Mouse (Mus musculus) ZHBTc4 (cell line): ENCODE data around the gene Dnph1.
"Not testable (repeated sequence)": the region's sequence is repeated elsewhere in the genome, so short reads cannot be mapped to it uniquely, and the experiment has no call there.

Source experiments
- DNase-seq: peaks from one replicate; pipeline ENCODE4 v3.0.0-alpha.2; 2011; ENCODE audit warnings: low read depth, low spot score

Gene Dnph1

DNA sequence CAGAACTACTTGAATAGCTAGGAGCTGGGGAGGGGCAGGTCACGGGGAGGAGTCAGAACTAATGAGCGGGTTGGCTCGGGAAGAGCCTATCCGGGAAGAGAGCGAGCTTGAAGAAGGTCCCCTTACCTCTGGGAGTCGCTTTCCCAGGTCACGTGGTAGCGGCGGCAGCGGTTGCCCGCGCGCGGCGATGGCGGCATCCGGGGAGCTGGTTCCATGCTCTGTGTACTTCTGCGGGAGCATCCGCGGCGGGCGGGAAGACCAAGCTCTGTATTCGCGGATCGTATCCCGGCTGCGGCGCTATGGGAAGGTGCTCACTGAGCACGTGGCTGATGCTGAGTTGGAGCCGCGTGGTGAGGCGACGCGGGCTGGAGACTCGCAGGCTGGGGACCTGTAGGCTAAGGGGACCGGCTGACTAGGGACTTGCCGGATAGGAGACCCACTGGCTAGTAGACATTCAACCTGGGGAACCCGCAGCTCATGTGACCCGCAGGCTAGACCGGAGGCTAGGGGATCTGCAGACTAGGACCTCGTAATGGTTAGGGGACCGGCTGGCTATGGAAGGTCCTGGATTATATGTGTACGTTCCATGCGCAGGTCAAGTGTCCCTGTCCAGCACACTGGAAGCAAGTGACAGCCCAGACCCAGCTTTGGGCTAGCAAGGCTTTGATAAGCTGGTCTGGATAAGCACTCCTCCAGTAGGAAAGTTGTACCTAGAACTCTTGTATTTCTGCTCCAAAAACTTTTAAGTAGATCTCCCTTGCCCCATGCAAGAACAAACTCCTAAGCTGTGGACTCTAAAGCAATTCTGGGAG is at the start of gene Dnph1:
Dnph1 (plus strand) TSS at position 89 of the 812 bp plus-strand sequence.
- peak; percentile 96 for DNase-seq

DNA sequence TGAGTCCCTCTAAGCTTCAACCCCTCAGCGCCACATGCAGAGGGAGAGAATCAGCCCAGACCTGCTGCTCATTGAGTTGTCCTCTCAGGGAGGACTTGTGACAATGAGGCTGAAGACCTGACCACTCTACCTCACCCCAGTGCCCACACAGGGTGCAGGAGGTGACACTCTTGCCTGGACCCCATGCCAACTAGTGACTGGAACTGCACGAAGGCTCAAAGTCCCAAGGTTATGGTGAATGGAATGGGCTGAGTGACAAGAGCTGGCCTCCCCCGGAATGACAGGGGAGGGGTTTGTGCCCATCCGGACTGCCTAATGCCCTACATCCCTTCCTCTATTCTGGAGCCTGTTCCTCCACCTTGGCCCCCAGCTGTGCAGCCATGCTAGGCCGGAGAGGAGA is 43.8 kb upstream of the Dnph1 start:
- no peak for DNase-seq

DNA sequence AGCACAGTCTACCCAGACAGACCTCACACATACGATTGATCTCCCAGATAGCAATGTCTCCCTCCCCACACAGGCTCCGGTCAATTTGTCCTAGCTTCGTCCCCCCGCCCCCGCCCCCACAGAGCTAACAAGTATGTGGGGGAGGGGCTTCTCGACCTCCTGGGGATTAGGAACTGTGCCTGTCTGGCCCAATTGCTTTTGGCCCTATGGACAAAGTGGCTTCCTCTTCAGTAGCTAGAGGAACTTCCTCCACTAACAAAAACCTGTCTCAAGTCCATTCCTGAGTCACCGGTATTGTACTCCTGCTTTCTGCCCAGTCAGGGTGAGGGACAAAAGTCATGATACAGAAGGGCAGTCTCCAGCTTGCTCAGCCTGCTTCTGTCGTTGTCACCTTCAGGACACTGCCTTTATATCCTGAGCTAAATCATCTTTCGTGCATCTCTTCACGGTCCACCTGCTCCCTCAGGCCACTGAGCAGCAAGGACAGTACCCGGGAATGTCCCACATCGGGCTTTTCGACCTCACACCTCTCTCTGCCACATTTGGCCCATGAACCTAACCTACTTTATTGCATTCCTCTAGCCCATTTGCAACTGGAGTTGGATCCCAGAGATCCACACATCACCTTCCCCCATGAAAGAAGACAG is 43.1 kb upstream of the Dnph1 start:
- no peak for DNase-seq

DNA sequence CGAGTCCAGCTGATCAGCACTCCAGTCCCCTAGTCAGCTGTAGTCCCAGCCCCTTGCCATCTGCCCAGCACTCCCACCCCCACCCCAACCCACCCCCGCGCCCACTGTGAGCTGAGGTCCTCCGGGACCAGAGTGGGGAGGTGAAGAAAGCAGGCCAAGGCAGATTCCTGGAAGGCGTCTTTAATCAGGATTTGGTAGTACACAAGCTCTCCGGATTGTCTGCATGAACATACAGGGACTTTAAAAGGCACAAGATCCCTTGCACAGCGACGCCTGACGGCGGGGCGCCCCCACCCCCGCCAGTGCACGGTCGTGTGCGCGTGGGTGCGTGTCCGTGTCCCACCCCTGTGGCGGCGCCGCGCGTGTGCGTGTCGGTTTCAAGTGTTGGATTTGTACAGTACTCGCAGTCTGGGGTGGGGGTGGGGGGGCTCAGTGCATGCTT is 42.5 kb upstream of the Dnph1 start:
- DNase-seq: no peak

DNA sequence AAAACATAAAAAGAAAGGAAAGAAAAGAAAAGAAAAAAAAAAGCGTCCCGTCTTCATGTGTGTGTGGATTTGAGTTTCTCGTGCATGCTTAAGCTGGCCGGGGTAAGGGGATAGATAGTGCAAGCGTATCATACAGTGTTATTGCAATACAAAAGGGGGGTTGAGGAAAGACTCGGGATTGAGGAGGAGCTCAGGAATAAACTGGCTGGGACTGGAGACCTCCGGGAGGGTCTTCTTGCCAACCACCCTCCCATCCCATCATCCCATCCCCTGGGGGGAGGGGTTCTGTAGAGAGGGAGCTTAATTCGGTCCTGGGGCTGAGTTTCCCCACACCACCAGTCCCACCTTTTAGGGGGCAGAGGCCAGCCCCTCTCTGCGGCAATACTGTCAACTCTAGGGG is 42.0 kb upstream of the Dnph1 start:
- DNase-seq: no peak

DNA sequence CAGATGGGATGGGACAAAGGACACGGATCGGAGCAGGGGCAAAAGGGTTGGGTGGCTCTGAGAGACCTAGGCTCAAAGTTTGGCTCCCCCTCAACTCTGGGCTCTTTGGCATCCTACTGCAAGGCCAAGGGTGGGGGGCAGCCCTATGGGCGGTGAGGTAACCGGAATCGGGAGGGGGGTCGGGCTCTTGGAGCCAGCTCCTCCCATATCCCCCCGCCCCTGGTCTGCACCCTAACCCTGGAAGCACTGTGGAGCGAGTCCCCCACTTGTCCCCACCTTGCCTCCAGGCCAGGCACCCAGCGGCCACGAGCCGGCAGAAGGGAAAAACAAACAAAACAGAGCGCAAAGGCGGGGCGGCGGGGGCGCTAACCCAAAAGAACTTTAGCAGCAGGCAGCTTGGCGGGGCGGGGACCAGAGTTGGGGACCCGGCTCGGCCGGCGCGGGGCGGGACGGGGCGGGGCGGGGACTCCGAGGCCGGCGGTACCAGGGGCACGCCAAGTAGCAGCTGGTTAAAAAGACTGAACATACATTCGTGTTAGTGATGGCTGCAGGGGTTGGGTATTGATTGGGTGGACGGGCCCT is 41.3 kb upstream of the Dnph1 start:
- DNase-seq: peak; percentile 53

DNA sequence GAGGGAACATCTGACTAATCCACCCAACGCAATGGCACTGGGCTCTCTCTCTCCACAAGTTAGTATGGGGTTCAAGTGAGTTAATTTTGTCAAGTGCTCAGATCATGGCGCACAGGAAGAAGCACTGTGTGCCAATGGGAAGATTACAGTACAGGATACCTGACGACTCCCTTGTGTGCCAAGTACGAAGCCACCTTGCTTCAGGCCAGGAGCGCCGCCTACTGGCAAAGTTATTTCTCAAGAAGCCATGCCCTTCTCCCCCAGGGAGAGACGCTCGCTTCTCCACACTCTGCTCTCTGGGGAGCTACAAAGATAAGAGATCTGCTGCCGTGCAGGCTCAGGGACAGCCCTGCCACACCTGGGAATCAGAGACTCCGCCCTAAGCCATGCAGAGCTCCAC is 38.7 kb upstream of the Dnph1 start:
- peak; percentile 88 for DNase-seq

DNA sequence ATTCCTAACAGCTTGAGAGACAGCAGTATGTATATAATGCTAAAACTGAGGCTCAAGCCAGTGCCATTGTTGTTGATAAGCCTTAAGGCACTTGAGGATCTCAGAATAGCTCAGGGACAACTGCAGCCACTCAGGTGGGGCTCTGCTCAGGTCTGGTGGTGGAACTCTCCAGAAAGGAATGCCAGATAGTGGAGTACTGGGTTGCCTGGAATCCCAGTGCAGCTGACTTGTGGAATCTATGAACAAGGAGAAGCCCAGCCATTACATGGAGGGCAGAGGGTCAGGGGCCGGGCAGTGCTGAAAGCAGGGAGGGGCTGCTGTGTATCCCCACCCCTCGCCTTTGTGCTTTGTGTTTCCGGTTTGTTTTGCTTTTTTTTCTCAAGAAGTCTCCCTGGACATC is 38.1 kb upstream of the Dnph1 start:
- DNase-seq: peak; percentile 67

DNA sequence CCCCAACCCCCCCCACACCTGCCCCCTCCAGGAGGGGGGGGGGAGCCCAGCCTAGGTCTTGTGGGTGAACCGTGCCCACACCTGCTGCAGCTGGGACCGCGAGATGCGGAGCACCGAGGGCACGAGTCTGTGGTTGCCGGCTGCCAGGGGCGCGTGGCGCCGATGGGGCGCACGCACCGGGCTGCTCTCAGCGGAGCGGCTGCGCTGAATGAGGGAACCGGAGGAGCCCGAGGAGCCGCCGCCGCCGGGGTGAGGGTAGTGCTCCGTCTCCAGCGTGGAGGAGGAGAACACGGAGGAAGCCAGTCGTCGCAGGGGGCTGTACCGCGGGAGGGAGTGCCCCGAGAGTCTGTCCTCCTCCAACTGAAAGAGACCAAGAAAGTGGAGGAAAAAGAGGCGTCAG is 35.8 kb upstream of the Dnph1 start:
- DNase-seq: no peak

DNA sequence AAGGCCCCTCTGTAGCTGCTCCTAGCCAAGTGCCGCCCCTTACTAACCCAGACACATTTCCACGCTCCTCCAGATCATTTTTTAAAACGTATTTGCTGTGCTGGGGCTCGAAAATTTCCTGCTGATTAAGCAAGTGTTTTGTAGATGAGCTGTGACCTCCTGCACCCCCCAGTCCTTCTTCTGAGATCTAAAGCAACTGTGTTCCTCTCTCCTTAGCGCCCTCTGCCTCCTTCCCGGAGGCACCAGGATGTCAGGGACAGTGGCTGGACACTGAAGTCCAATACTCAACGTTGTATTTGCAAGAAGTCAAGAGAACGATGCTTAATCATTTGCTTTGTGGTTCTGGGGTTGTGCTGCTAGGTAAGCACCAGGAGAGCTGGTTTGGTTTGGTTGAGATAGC is 35.2 kb upstream of the Dnph1 start:
- no peak for DNase-seq

DNA sequence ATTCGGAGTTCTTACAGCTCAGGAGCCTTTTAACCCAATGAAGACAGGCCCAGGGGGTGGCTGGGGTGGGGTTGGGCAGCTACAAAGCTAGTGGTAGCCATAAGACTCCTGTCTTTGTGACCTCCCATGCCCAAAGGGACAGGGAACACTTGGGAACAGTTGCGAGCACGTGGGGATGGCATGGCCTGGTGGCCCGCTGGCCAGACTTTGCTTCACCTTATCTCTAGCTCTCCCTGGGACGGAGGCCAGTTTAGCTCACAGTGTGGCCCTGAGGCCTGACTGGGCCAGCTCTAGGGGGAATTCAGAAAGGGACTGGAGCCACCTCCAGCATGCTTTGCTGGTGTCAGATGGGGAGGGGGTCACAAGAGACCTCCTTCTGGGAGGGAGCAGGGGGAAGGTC is 34.3 kb upstream of the Dnph1 start:
- DNase-seq: no peak

DNA sequence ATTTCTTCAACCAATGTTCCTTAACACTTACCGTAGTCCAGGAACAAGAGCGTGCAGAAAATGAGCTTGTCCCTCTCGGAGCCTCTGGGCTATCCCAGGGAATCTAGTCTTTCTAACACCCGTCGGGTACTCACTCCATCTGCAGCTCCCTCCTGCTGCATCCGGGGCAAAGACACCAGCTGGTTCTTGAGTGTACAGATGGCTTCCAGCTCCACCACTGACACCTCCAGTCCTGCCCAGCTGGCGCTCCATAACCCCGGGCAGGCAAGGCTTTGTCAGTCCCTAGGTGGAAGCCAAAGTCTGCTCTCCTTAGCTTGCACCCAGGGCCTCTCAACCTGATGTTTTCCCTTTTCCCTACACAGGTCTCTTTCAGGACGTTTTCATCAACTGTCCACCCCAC is 28.7 kb upstream of the Dnph1 start:
- no peak for DNase-seq

DNA sequence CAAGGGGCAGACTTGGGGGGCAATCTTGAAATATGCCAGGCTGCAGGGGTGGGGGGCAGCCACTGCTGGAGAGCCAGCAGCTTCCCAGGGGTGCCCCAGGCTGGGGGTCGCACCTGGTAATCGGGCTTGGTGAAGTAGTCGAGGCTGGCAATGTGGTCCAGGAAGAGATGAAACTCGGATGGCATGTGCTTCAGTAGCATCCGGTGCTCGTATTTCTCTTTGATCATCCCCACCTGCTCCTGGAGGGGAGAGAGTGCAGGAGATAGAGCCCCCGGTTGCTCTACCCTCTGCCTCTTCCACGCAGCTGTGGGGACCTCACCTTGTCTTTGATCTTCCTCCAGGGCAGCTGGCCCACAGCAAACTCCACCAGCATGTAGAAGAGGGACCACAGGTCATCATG is 19.9 kb upstream of the Dnph1 start:
- DNase-seq: no peak

DNA sequence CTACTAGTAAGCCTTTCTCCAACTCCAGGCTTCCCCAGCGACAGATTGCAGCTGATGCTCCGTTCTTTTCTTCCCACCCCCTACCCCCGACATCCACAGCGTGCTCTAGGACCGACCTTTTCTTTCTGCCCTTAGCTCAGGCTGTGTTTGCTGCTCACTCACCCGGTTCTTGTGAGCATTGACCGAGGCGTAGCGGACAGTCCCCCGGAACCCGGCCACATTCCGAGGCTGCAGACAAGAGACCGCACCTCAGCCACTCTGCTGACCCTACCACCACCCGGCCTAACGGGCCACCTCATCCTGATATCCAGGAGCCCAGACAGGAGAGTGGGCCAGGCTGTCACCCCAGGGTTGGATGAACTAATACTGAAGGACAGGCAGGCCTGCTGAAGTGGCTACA is 19.2 kb upstream of the Dnph1 start:
- DNase-seq: no peak

DNA sequence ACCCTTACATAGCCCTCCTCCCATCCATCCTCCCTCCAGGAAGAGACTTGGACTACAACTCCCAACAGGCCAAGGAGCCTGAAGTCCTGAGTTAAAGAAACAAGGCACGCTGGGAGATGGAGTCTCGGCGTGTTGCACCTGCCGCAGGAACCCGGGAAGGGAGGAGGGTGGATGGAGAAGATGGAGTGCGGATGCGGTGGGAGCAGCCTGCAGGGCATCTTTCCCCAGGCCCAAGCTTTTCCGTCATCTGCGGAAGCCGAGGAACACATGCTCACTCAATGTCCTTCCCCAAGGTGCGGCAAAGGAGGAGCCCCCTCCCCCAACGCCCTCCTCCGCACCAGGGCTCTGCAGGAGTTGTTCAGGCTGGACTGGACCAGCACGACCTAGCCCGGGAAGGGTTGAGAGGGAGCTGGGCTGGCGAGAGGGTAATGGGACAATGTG is 12.9 kb upstream of the Dnph1 start:
- peak; percentile 79 for DNase-seq

DNA sequence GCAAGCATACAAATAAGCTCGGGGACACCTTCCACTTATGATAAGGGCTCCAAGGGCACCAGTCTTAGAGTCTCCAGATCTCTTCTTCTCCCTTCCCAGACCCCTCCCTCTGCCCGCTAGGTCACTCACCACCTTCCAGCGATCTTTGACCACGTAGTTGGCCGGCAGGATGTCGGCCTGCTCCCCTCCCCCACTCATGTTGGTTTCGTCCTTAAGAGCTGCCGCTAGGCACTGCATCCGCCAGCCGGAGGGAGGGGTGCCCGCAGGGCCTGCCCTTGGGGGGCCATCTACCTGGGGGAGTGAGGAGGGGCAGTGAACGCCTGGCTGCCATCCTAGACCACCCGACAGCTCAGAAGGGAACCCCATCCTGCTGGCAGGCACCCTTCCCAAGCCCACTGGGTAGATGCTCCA is 12.5 kb upstream of the Dnph1 start:
- DNase-seq: peak; percentile 32

DNA sequence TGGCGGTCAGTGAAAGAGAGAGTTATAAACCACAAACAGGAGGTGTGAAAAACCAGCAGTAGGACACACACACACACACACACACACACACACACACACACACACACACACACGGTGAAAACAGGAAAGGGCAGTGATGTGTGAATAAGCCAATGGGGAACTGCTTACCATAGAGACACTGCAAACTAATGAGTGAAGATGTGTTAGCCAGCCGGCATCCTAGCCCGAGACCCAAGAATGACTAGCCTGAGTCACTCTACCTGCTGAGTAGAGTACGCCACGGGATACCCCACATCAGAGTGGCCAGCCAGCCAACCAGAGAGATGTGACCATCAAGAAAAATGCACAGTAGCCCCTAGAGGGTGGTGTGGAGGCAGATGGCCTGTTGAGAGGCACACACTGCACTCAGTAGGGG is 12.0 kb upstream of the Dnph1 start:
- no peak for DNase-seq

DNA sequence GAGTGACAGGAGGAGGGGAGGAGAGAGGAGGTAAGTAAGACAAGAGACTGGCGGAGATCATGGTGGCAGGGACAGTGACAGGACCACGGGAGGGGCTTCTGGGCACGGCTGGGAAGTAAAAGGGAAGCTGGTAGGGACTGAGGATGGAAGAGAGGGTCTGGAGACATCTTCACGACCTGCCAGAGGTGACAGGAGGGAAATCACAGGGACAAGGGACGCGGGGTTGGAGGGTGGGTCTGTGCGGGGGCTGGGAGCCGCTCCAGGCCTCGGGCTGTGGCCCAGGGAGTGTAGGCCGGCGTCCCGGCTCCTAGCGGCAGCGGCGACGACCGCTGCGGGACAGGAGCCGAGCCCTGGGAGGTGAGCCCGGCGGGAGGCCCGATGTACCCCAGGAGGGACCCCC is 9.5 kb upstream of the Dnph1 start:
- DNase-seq: peak; percentile 27

DNA sequence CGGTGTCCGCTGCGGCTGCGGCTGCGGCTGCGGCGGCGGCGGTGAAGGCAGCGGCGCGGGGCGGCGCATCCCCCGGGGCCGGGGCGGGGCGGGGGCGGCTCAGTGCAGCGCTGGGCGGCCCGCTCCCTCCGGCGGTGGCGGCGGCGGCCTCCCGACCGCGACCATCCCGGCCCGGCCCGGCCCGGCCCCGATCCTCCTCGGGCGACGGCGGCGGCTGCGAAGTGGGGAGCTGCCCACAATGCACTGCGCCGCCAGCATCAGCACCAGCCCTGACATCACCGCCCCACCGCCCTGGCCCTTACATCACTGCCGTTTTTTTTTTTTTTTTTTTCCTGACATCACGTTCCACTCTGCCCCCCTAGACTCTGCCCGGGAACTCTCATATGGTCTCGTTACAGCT is 9.1 kb upstream of the Dnph1 start, which contains the start of gene Ttbk1:
Ttbk1 (minus strand) TSS at position 245 of the 400 bp plus-strand sequence.
- DNase-seq: no peak

DNA sequence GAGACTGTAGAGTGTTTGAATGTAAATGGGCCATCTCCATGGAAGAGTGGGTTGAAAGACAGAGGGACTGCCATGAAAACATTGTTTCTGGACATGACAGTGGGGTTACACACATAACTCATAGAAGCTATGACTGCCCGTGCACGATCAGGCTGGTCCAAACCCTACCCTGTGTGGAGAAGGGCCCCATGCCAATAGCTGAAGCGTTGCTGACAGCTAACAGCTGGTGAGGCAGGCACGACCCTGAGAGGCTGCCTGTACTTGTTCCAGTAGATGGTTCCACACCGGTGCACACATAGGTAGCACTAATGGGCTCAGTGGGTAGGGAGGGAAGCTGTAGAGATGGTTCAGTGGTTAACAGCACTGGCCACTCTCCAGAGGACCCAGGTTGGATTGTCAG is 1.0 kb upstream of the Dnph1 start:
- DNase-seq: no peak

DNA sequence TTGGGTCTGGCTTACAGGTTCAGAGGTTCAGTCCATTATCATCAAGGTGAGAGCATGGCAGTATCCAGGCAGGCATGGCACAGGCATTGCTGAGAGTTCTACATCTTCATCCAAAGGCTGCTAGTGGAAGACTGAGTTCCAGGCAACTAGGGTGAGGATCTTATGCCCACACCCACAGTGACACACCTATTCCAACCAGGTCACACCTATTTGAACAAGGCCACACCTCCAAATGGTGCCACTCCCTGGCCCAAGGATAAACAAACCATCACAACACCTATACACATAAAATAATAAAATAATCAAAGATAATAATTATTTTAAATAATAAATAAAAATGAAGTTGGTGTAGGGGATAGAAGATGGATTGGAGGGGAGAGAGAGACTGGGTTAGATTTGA is 430 bp upstream of the Dnph1 start:
- DNase-seq: not testable (repeated sequence)

DNA sequence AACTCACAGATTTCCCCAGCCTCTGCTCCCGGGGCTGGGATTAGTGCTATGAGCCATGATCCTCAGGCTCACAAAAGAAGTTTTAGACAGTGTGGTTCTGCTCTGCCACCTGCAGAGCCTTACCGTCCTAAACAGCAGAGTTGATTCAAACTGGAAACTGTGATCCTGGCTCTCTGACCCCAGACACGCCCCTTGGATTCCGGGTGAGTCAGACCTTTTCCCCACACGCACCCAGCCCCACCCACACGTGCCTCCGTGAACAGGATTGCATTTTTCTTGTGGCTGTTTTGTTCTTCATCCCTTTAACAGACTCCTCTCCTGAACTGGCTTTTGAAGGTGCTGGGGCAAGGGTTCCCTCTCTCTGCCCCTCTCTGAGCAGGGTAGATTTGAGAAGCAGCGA is 1.4 kb downstream of the Dnph1 start:
- peak; percentile 82 for DNase-seq

DNA sequence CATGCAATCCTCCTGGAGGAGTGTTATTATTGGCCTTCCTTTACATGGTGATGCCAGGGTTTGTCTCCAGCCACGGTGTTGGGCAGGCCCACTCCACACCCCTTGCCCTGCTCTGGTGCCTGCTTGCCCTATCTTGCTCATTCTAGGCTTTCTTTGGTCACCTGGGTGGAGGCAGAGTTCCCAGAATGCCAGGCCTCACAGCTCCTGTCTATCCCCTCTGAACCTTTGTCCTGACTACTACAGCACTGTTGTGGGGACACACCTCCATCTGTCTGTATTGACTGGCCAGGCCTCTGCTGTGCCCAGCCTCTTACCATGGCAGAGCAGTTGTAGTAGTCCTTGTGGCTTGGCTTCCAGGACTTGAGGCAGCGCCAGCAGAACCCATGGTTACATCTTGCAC is 6.3 kb downstream of the Dnph1 start:
- DNase-seq: no peak
